Mouse (Mus musculus) cerebral cortex, adult 2 months (tissue): ENCODE data around the gene Pi4k2a.

ENCODE experiments used
- WGBS: fragments of 180-500 bp; shearing (Covaris S2); methylation state at CpG from one replicate; pipeline ENCODE4 v1.1.7; 2018; 5-methylcytosine and 5-hydroxymethylcytosine counted together

Gene Pi4k2a

DNA sequence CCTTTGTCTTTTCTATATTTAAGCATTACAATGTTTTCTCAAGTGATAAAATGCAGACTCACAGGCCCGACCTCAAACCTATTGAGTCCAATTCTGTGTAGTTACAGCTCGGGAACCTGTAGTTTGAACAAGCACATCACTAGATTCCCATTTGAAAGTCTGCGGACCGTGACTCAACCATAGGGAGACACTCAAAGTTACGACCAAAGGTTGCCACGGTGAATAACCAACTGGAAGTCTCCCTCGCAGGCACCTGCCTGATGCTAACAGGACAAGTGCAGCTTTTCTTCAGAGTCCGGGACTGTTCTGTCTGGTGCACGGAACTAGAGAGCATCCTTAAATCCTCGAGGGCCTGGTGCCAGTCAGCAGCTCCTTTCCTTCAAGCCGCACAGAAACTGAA, 9.8 kb upstream of the Pi4k2a start:
- 89% methylated on average over 11 of the region's 11 CpGs for WGBS

DNA sequence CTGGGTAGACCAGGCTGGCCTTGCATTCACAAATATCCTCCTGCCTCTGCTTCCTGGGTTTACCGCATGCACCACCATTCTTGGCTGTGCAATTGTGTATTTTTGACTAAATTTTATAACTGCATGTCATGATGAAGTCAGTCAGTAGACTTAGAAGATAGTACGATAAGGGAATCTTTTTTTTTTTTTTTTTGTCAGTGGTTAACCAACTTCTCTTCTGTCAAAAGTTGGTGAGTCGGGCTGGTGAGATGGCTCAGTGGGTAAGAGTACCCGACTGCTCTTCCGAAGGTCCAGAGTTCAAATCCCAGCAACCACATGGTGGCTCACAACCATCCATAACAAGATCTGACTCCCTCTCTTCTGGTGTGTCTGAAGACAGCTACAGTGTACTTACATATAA, 8.7 kb upstream of the Pi4k2a start:
- 93% methylated on average over 5 of the region's 5 CpGs for WGBS

DNA sequence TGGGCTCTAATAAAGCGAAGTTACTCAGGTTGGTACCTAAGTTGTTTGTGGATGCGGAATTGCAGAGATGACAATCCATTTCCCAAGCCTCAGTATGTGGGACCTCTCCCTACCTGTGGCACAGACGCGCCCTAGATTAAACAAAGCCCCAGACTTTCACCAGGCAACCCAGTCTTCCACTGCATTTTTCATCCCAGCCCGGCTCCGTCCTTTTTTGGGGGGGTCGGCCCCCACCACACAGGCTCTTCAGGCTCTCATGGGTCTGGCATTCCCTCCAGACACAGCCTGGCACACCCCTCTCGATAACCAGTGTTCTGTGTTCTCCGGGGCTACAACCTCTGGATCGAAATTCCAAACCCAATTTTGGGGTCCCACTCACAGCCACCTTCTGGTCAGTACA, 4.6 kb upstream of the Pi4k2a start:
- WGBS, result 4% methylated on average over 10 of the region's 10 CpGs

GRCm38 (mm10) chr19:42086166-42086565, 4.1 kb upstream of the Pi4k2a start, which contains the start of gene Morn4:
TSS of gene Morn4 (minus strand) at chr19:42086357.
- WGBS, result under 1% methylated on average over 21 of the region's 21 CpGs

DNA sequence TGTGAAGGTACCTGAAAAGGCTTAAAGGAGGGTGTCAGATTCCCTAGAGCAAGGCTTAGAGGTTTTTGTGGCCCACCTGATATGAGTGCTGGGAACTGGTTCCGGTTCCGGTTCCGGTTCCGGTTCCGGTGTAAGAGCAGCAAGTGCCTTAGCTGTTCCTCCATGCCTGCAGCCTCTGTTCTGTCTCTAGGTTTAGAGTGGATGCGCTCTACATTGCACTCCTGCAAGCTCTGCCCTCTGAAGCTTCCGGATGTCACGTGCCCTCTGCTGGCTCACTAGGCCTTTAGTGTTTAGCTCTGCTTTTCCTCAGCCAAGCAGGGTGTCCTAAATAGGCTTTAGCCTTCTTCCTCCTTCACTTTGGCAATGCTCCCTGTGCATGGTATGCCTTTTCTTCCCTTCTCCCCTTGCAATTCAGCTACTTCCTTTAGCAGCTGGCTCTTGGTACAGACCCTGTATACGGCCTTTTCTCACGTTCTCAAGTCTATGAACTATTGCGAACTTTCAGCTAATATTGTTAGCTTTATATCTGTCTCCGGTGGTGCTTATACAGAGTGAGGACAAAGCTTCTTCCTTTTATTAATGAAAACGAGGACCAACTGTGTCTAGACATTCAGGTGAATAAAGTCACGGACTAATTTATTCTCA, 1.0 kb upstream of the Pi4k2a start:
- WGBS, result 12% methylated on average over 14 of the region's 14 CpGs

DNA sequence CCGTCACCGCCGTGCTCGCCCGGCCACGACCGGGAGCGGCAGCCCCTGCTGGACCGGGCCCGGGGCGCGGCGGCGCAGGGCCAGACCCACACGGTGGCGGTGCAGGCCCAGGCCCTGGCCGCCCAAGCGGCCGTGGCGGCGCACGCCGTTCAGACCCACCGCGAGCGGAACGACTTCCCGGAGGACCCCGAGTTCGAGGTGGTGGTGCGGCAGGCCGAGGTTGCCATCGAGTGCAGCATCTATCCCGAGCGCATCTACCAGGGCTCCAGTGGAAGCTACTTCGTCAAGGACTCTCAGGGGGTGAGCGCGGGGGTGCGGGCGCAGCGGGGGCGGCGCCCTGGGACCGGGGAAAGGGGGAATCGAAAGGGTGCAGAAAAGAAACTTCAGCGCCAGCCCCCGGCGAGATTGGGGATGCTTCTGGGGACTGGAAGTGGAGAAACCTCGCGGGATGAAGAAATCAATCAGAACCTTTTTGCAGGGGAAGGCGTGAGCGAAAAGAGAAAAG, 419 bp downstream of the Pi4k2a start:
- under 1% methylated on average over 52 of the region's 52 CpGs for WGBS

GRCm38 (mm10) chr19:42099406-42099805, 9.1 kb downstream of the Pi4k2a start:
- WGBS, result 76% methylated on average over 3 of the region's 3 CpGs

GRCm38 (mm10) chr19:42104681-42105080, 14.4 kb downstream of the Pi4k2a start:
- whole genome bisulfite sequencing, result 96% methylated on average over 9 of the region's 9 CpGs

DNA sequence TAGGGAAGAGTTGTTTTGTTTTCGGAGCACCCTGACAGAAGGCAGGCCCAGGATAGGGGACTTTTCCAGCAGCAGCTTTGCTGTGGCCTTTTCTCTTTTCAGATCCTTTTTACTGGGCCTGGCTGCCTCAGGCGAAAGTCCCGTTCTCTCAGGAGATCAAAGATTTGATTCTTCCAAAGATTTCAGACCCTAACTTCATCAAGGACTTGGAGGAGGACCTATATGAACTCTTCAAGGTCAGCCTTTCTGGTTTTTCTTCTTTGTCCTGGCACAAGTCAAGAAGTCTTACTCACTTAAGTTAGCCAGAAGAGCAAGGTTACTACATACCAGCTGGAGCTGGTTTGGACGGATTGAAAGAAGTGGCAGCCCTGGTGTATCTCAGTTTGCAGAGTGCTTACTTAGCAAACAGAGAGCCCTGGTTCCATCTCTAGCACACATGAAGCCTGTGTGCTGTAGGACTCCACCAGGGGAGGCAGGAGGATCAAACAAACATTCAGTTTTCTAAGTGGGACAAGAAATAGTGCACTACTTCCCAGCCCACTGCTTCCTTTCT, 25.6 kb downstream of the Pi4k2a start:
- WGBS, result 91% methylated on average over 4 of the region's 4 CpGs

- WGBS, result 97% methylated on average over 9 of the region's 9 CpGs
These were observed 27.9 kb downstream of the Pi4k2a start for GRCm38 (mm10) chr19:42118142-42118541.

GRCm38 (mm10) chr19:42118596-42118995, 28.3 kb downstream of the Pi4k2a start:
- WGBS, result 89% methylated on average over 5 of the region's 5 CpGs

- 77% methylated on average over 8 of the region's 8 CpGs for WGBS
These were observed 30.2 kb downstream of the Pi4k2a start for GRCm38 (mm10) chr19:42120451-42120850.

DNA sequence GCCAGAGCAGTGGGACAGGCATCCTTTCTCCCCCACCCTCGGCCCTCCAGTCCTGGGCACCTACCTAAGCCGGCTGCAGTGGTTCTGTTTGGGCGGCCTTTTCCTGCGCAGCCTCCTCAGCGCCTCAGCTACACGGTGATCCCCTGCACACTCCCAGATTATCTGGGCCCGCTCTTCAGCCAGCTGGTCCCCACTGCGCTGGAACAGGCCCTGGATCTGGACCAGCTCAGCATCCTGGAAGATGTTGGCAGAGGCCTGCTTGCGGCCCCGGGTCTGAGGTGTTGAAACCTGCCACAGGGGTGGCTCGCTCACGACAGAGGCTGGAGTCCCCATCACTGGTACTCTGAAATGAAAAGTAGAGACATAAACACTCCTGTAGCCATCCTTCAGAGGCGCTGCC, 34.4 kb downstream of the Pi4k2a start:
- WGBS, result 53% methylated on average over 13 of the region's 13 CpGs

- WGBS, result 57% methylated on average over 11 of the region's 11 CpGs
These were observed 35.4 kb downstream of the Pi4k2a start for GRCm38 (mm10) chr19:42125501-42126218.

- 86% methylated on average over 6 of the region's 6 CpGs for WGBS
These were observed 35.9 kb downstream of the Pi4k2a start for GRCm38 (mm10) chr19:42126219-42126605.

- 93% methylated on average over 5 of the region's 5 CpGs for WGBS
These were observed 36.8 kb downstream of the Pi4k2a start for GRCm38 (mm10) chr19:42127024-42127423.

DNA sequence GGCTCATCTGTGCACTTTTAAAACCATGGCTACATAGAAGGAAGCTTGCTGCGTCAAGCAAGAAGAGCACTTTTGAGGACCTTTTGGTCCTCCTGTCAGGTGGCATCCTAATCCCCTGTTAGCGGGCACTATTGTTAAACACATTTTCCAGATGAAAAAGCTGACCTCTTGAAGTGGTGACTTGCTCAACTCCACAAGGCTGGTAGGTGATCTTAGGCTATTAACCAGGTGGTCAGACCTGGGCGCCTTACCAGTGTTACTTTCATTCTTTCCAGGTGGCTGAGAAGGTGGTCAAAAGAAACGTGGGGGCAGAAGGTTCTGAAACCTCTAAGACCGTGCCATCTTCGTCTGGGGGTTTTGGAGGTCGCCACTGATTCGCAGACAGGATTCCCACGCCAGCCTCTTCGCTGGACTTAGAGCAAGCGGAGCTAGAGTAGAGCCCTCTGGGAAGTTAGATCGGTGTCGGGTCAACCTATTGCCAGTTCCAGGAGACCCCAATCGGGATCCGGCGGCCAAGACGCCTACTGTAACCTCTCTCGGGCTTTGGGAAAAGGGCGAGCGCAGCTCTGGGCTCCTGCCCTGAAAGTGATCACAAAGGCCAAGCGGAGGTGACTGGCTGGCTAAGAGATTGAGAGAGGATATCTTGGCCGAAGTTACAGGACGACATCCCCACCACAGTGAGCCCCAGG, 37.9 kb downstream of the Pi4k2a start:
- WGBS, result 7% methylated on average over 23 of the region's 23 CpGs

- under 1% methylated on average over 54 of the region's 54 CpGs for WGBS
These were observed 38.7 kb downstream of the Pi4k2a start, which contains the start of gene Avpi1 for GRCm38 (mm10) chr19:42128787-42129508. TSS of gene Avpi1 (minus strand) at chr19:42129059.

DNA sequence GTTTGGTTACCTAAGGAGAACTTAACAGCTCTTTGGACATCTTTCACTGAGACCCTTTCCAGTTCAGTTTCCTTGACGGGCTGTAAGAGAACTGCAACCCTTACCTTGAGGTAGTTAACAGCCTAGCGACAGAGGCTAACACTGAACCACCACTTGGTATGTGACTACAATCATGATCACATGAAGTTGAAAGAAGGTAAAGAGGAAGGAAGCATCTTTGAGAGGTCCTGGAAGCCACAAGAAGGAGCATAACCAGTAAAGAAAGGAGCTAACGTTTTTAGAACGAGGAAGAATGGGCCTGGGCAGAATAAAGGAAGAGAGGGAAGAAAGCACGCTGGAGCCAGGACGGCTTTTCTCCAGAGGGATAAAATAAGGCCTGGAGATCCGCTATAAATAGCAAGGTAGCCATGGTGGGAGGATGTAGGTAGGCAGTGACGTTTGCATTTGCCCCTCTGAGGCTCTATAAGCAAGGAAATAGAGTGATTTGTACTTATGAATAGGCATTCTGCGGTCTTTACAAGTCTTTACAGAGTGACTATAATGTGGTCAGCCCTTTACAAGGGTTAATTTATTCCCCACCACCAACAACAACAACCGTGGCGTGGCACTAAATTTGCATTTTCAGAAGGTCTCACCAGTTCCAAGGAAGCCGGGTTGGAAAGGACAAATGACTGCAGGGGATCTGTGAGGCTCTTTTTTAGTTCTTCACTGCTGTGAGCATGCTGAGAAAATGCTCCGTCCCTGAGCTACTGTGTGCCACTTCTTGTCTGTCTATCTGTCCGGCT, 39.4 kb downstream of the Pi4k2a start:
- WGBS, result 12% methylated on average over 14 of the region's 14 CpGs

- 39% methylated on average over 3 of the region's 3 CpGs for WGBS
These were observed 40.0 kb downstream of the Pi4k2a start for GRCm38 (mm10) chr19:42130294-42130606.

- WGBS, result 60% methylated on average over 5 of the region's 5 CpGs
These were observed 40.8 kb downstream of the Pi4k2a start for GRCm38 (mm10) chr19:42131101-42131500.
